Mouse (Mus musculus) retina, adult 2 months (tissue): Measurements from ENCODE around the gene Srxn1.

Experiments
- DNase-seq: peaks from one replicate; pipeline ENCODE4 v3.0.0-alpha.2; 2012; ENCODE audit warnings: low read depth, low spot score

Srxn1 gene

GRCm38 (mm10) chr2:152159487-152159886 lies 54.2 kb downstream of the Srxn1 start:
- no peak for DNase-seq
